Mouse (Mus musculus): ENCODE data around the gene Rasa4. TPM values are rescaled to one million over a fixed set of nuclear protein-coding genes. Genes with fewer than 3 reads are reported as not detected.
"Not testable (repeated sequence)": the region's sequence is repeated elsewhere in the genome, so short reads cannot be mapped to it uniquely, and the experiment has no call there.

Gene Rasa4
- polyA plus RNA-seq, 1 experiment, result 43.0 TPM

- 37% methylated on average over 2 of the region's 2 CpGs for WGBS
- no peak for DNase-seq (ENCODE audit: low read depth in 1 of 2, low spot score in 2 of 2)
- TF ChIP-seq CTCF (IDR thresholded peaks at IDR 0.05; ENCODE audit: extremely low read depth, insufficient read depth, insufficient read length, insufficient replicate concordance), result no peak
- no peak for TF ChIP-seq POLR2A (IDR thresholded peaks at IDR 0.05; ENCODE audit: low read depth, low read length)
- H3K4me3 ChIP-seq (ENCODE audit: extremely low read depth, insufficient read depth, insufficient read length), result no peak overlapping the region
- no peak overlapping the region for H3K27ac ChIP-seq (ENCODE audit: insufficient read depth, low read length)
- H3K4me1 ChIP-seq (ENCODE audit: control insufficient read depth, insufficient read depth, insufficient read length), result peaks cover 11% of the 10 kb centered on the region; the same call in 1 of the 2 replicates
- H3K36me3 ChIP-seq (ENCODE audit: control insufficient read depth, insufficient read depth, low read length), result no peaks in the 10 kb centered on the region
- H3K27me3 ChIP-seq (ENCODE audit: control insufficient read depth, insufficient read depth, low read length), result no peaks in the 10 kb centered on the region
Measured at GRCm38 (mm10) chr5:136041260-136041659, 42.5 kb upstream of the Rasa4 start.

GRCm38 (mm10) chr5:136041666-136042065 is 42.0 kb upstream of the Rasa4 start:
- no peak for TF ChIP-seq POLR2A (IDR thresholded peaks at IDR 0.05; ENCODE audit: low read depth, low read length)
- TF ChIP-seq CTCF (IDR thresholded peaks at IDR 0.05; ENCODE audit: extremely low read depth, insufficient read depth, insufficient read length, insufficient replicate concordance), result no peak
- no peak for DNase-seq (ENCODE audit: low read depth in 1 of 2, low spot score in 2 of 2)
- Histone ChIP-seq H3K27me3 (ENCODE audit: control insufficient read depth, insufficient read depth, low read length) (no peaks in the 10 kb centered on the region), H3K27ac (ENCODE audit: insufficient read depth, low read length) (no peak overlapping the region), H3K4me1 (ENCODE audit: control insufficient read depth, insufficient read depth, insufficient read length) (peaks cover 11% of the 10 kb centered on the region; the same call in 1 of the 2 replicates), H3K4me3 (ENCODE audit: extremely low read depth, insufficient read depth, insufficient read length) (no peak overlapping the region), H3K36me3 (ENCODE audit: control insufficient read depth, insufficient read depth, low read length) (no peaks in the 10 kb centered on the region)
- 94% methylated on average over 8 of the region's 8 CpGs for WGBS

GRCm38 (mm10) chr5:136044865-136045264 is 38.9 kb upstream of the Rasa4 start:
- no peak for DNase-seq (ENCODE audit: low read depth in 1 of 2, low spot score in 2 of 2)
- WGBS, result 73% methylated on average over 13 of the region's 13 CpGs
- peaks cover 11% of the 10 kb centered on the region; the same call in 1 of the 2 replicates for H3K4me1 ChIP-seq (ENCODE audit: control insufficient read depth, insufficient read depth, insufficient read length)

GRCm38 (mm10) chr5:136045408-136045807 is 38.3 kb upstream of the Rasa4 start:
- H3K27me3 ChIP-seq (ENCODE audit: control insufficient read depth, insufficient read depth, low read length), result no peaks in the 10 kb centered on the region
- peak in 1 of 2 experiments; percentile 29 for DNase-seq (ENCODE audit: low read depth in 1 of 2, low spot score in 2 of 2)
- peak; percentile 26; the same call in 1 of the 2 replicates for TF ChIP-seq CTCF (IDR thresholded peaks at IDR 0.05; ENCODE audit: extremely low read depth, insufficient read depth, insufficient read length, insufficient replicate concordance)
- no peak for TF ChIP-seq POLR2A (IDR thresholded peaks at IDR 0.05; ENCODE audit: low read depth, low read length)
- peaks cover 7% of the 10 kb centered on the region; the same call in 1 of the 2 replicates for H3K4me1 ChIP-seq (ENCODE audit: control insufficient read depth, insufficient read depth, insufficient read length)
- no peak overlapping the region for H3K27ac ChIP-seq (ENCODE audit: insufficient read depth, low read length)
- no peaks in the 10 kb centered on the region for H3K36me3 ChIP-seq (ENCODE audit: control insufficient read depth, insufficient read depth, low read length)
- WGBS, result 34% methylated on average over 9 of the region's 9 CpGs
- H3K4me3 ChIP-seq (ENCODE audit: extremely low read depth, insufficient read depth, insufficient read length), result no peak overlapping the region

More at GRCm38 (mm10) chr5:136044865-136045264, 38.9 kb upstream of the Rasa4 start:
- Histone ChIP-seq H3K27me3 (ENCODE audit: control insufficient read depth, insufficient read depth, low read length) (no peaks in the 10 kb centered on the region), H3K4me3 (ENCODE audit: extremely low read depth, insufficient read depth, insufficient read length) (no peak overlapping the region), H3K36me3 (ENCODE audit: control insufficient read depth, insufficient read depth, low read length) (no peaks in the 10 kb centered on the region), H3K27ac (ENCODE audit: insufficient read depth, low read length) (no peak overlapping the region)
- TF ChIP-seq POLR2A (IDR thresholded peaks at IDR 0.05; ENCODE audit: low read depth, low read length) (no peak), CTCF (IDR thresholded peaks at IDR 0.05; ENCODE audit: extremely low read depth, insufficient read depth, insufficient read length, insufficient replicate concordance) (0 out of 2 replicates have a peak, but pooled peaks have one; percentile 11)

- TF ChIP-seq CTCF (IDR thresholded peaks at IDR 0.05; ENCODE audit: extremely low read depth, insufficient read depth, insufficient read length, insufficient replicate concordance) (peak; percentile 78; the same call in 1 of the 2 replicates), POLR2A (IDR thresholded peaks at IDR 0.05; ENCODE audit: low read depth, low read length) (no peak)
- peak; percentile 33 to 78 for DNase-seq (ENCODE audit: low read depth in 1 of 2, low spot score in 2 of 2)
- Histone ChIP-seq H3K27ac (ENCODE audit: insufficient read depth, low read length) (no peak overlapping the region), H3K4me1 (ENCODE audit: control insufficient read depth, insufficient read depth, insufficient read length) (0 out of 2 replicates have a peak, but pooled peaks cover 2% of the 10 kb centered on the region), H3K4me3 (ENCODE audit: extremely low read depth, insufficient read depth, insufficient read length) (no peak overlapping the region), H3K27me3 (ENCODE audit: control insufficient read depth, insufficient read depth, low read length) (no peaks in the 10 kb centered on the region), H3K36me3 (ENCODE audit: control insufficient read depth, insufficient read depth, low read length) (no peaks in the 10 kb centered on the region)
- WGBS, result 4% methylated on average over 10 of the region's 10 CpGs
Measured at GRCm38 (mm10) chr5:136045987-136046386, 37.7 kb upstream of the Rasa4 start.

- H3K36me3 ChIP-seq (ENCODE audit: control insufficient read depth, insufficient read depth, low read length); H3K4me3 ChIP-seq (ENCODE audit: extremely low read depth, insufficient read depth, insufficient read length); H3K4me1 ChIP-seq (ENCODE audit: control insufficient read depth, insufficient read depth, insufficient read length); H3K27ac ChIP-seq (ENCODE audit: insufficient read depth, low read length); DNase-seq (ENCODE audit: low read depth in 1 of 2, low spot score in 2 of 2); H3K27me3 ChIP-seq (ENCODE audit: control insufficient read depth, insufficient read depth, low read length): not testable (repeated sequence)
Measured at GRCm38 (mm10) chr5:136048541-136048940, 35.2 kb upstream of the Rasa4 start.

GRCm38 (mm10) chr5:136049926-136050325 is 33.8 kb upstream of the Rasa4 start:
- peaks cover 2% of the 10 kb centered on the region; the same call in 1 of the 2 replicates for H3K4me1 ChIP-seq (ENCODE audit: control insufficient read depth, insufficient read depth, insufficient read length)
- no peak overlapping the region for H3K27ac ChIP-seq (ENCODE audit: insufficient read depth, low read length)
- 81% methylated on average over 6 of the region's 6 CpGs for WGBS
- no peaks in the 10 kb centered on the region for H3K27me3 ChIP-seq (ENCODE audit: control insufficient read depth, insufficient read depth, low read length)
- no peak for DNase-seq (ENCODE audit: low read depth in 1 of 2, low spot score in 2 of 2)
- H3K4me3 ChIP-seq (ENCODE audit: extremely low read depth, insufficient read depth, insufficient read length), result no peak overlapping the region
- no peak for TF ChIP-seq POLR2A (IDR thresholded peaks at IDR 0.05; ENCODE audit: low read depth, low read length)
- TF ChIP-seq CTCF (IDR thresholded peaks at IDR 0.05; ENCODE audit: extremely low read depth, insufficient read depth, insufficient read length, insufficient replicate concordance), result no peak
- no peaks in the 10 kb centered on the region for H3K36me3 ChIP-seq (ENCODE audit: control insufficient read depth, insufficient read depth, low read length)
